Mouse (Mus musculus) layer of hippocampus, postnatal 36 days (tissue): ENCODE measurements around the gene Shisal2b. TPM values are rescaled to one million over a fixed set of nuclear protein-coding genes. Genes with fewer than 3 reads are reported as not detected.
A peak's percentile ranks its signal among the peaks of the same experiment; 100 is the strongest.

Experiments used
- DNase-seq, 2 experiments: peaks; one replicate each; pipeline ENCODE4 v3.0.0; 2022
- total RNA-seq, 2 experiments: library from RNA; stranded (reverse); gene quantifications; 2 replicates each; pipeline ENCODE4 v1.2.3; 2021

Shisal2b gene
- total RNA-seq, 2 experiments from 2014 or later, result 0.56 to 1.6 TPM

DNA sequence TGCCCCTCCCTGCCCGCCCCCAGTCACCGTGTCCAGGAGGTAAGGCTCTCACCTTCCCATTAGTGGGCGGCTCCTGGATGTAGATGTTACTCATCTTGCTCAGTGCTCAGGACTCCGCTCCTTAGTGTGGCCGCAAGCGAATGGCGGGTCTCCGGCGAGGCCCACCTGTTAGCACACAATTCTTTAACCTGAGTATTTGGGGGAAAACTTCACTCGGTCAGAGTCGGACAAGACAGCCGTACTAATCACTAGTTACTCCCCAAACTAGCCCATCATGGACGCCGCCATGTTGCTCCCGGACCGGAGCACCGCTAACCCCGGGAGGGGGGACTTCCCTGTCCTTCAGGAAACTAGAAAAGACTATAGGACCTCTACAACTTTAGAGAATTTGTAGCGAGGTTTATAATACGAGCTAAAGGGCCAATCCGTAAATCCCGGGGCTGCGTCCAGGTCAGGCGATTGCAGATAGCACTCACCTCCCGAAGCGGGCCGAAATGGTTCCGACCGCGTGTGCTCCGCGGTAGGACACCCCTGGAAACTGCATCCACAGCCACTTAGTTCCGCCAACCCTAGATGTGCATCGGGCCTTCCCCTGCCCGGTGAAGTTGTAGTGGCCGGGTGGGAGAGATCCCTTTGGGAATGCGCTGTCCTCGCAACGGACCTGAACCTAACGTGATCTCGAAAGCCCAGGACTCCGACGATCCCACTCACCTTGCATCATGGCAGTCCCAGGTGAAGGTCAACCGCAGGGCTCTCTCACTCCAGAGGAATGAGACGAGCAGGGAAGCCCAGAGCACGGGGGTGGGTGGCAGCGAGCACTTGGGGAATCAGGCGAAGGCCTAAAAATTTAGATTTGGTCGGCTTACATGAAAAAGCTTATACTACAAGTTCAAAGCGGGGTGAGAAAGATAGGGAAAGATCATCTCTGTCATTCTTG, 46.8 kb downstream of the Shisal2b start, which contains the start of gene Cwc27:
TSS of gene Cwc27 (minus strand) at position 508 of the 937 bp plus-strand sequence.
- DNase-seq, result peak; percentile 81 to 87

DNA sequence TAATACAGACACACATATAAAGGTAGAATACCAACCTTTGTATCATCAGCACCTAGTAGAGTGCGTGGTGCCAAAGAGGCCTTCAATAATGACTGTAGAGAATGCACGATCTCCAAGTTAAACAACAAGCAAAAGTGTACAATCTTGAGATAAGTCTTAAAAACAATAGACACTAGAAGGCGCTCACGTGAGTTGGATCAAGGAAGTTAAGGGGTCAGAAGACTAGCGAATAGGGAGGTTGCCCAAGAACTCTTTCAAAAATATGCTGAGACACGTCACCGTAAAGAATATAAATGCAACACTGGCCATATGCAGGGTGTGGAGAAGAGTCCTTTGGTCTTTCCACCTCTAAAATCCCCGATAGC, 47.4 kb downstream of the Shisal2b start:
- no peak for DNase-seq

GRCm38 (mm10) chr13:104805681-104806080, 58.0 kb downstream of the Shisal2b start:
- no peak for DNase-seq

GRCm38 (mm10) chr13:104799566-104800182, 64.0 kb downstream of the Shisal2b start:
- no peak for DNase-seq

DNA sequence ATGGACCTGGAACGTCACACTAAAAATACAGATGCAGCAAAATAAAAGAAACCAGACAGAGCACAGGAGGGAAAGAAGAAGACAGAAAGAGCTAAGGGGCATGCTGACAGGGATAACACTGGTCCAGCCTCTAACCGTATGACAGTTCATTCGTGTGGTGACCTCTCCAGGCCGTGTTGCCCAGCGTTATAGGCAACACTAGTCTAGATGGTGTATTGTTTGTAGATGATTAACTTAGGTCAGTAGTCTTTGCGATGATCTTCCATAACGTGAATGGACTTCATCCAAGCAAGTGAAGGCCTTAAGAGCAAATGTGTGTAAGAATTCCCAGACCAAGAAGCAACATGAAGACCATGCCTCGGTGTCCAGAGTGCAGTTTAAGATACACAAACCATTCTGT, 64.6 kb downstream of the Shisal2b start:
- no peak for DNase-seq

Other genes starting within 250 kb of the Shisal2b start
- 10 to 100 TPM; 21.0 to 21.6 TPM for gene Srek1ip1, start 71.4 kb downstream of the Shisal2b start, total RNA-seq
- 10 to 100 TPM; 18.1 to 18.4 TPM for gene Cwc27, start 46.8 kb downstream of the Shisal2b start, total RNA-seq
- gene Rgs7bp, start 191.0 kb upstream of the Shisal2b start, total RNA-seq, result 100 to 1,000 TPM; 156 to 163 TPM
- gene 4933425L06Rik, start 218.2 kb upstream of the Shisal2b start, total RNA-seq, result not detected